Mouse (Mus musculus) lung, embryonic 16.5 days (tissue): ENCODE results near the gene Tmem220. TPM values are rescaled to one million over a fixed set of nuclear protein-coding genes. Genes with fewer than 3 reads are reported as not detected.

Source experiments
- ATAC-seq: fragments of 200-750 bp; cut with Nextera tagmentation; 2 replicates; pipeline ENCODE4 v1.8.0; 2017; ENCODE audit warnings: low read depth, mild to moderate bottlenecking, moderate library complexity
- H3K27ac ChIP-seq: fragments of 300-500 bp; sonication (generic); 2 replicates; pipeline ENCODE4 v1.5.1; 2014; ENCODE audit warnings: mild to moderate bottlenecking, control low read depth, low read length
- H3K27me3 ChIP-seq: fragments of 300-500 bp; sonication (generic); 2 replicates; pipeline ENCODE4 v1.6.1; 2014; ENCODE audit warnings: low read depth, low read length, mixed read lengths; ENCODE audit not compliant: control insufficient read depth, insufficient read depth
- H3K36me3 ChIP-seq: fragments of 300-500 bp; sonication (generic); 2 replicates; pipeline ENCODE4 v1.6.1; 2014; ENCODE audit warnings: low read length; ENCODE audit not compliant: control insufficient read depth, insufficient read depth
- H3K4me1 ChIP-seq: fragments of 300-500 bp; sonication (generic); replicated peaks from 2 replicates; pipeline ENCODE4 v1.6.1; 2014; ENCODE audit warnings: low read length, mixed read lengths; ENCODE audit not compliant: control insufficient read depth, insufficient read depth
- H3K4me2 ChIP-seq: fragments of 300-500 bp; sonication (generic); 2 replicates; pipeline ENCODE4 v1.6.1; 2014; ENCODE audit warnings: low read depth, low read length, control low read depth
- H3K4me3 ChIP-seq: fragments of 300-500 bp; sonication (generic); 2 replicates; pipeline ENCODE4 v1.5.1; 2014; ENCODE audit warnings: mild to moderate bottlenecking, low read length, control low read depth
- H3K9ac ChIP-seq: fragments of 300-500 bp; sonication (generic); 2 replicates; pipeline ENCODE4 v1.6.1; 2014; ENCODE audit warnings: low read length, control low read depth
- H3K9me3 ChIP-seq: fragments of 300-500 bp; sonication (generic); 2 replicates; pipeline ENCODE4 v1.6.1; 2016; ENCODE audit warnings: low read length; ENCODE audit not compliant: control insufficient read depth
- WGBS: fragments of 180-500 bp; shearing (Covaris S2); extraction: QIAGEN DNeasy Blood & Tissue Kit; methylation state at CpG from one replicate; pipeline ENCODE4 v1.1.7; 2014; 5-methylcytosine and 5-hydroxymethylcytosine counted together
- polyA plus RNA-seq: library from polyadenylated mRNA; unstranded; fragments of >200 nt; fragmentation: Nextera tagmentation; extraction: Ambion mirVana; gene quantifications from 2 replicates; pipeline ENCODE4 v1.2.1, GENCODE M21; 2015

Gene Tmem220
- polyA plus RNA-seq, 1 experiment from 2014 or later = 2.5 TPM

- ATAC-seq = no peak
- no peaks in the 10 kb centered on the region for H3K36me3 ChIP-seq
- H3K4me1 ChIP-seq = no peaks in the 10 kb centered on the region
- no peak overlapping the region for H3K27ac ChIP-seq
- no peaks in the 10 kb centered on the region for H3K9me3 ChIP-seq
- H3K4me3 ChIP-seq = no peak overlapping the region
- H3K9ac ChIP-seq = no peak overlapping the region
- H3K4me2 ChIP-seq = no peak overlapping the region
- no peaks in the 10 kb centered on the region for H3K27me3 ChIP-seq
- WGBS = 65% methylated on average over 2 of the region's 2 CpGs
Measured at GRCm38 (mm10) chr11:67031603-67031915, 6.6 kb downstream of the Tmem220 start.

- H3K9me3 ChIP-seq = no peaks in the 10 kb centered on the region
- no peak overlapping the region for H3K27ac ChIP-seq
- no peaks in the 10 kb centered on the region for H3K27me3 ChIP-seq
- 42% methylated on average over 4 of the region's 4 CpGs for WGBS
- no peak overlapping the region for H3K4me2 ChIP-seq
- no peaks in the 10 kb centered on the region for H3K4me1 ChIP-seq
- H3K4me3 ChIP-seq = no peak overlapping the region
- peaks cover 9% of the 10 kb centered on the region for H3K36me3 ChIP-seq
- no peak overlapping the region for H3K9ac ChIP-seq
- ATAC-seq = no peak
Measured at GRCm38 (mm10) chr11:67034775-67035485, 10.0 kb downstream of the Tmem220 start.

GRCm38 (mm10) chr11:67036229-67036628 lies 11.3 kb downstream of the Tmem220 start:
- Histone ChIP-seq H3K27me3 (no peaks in the 10 kb centered on the region), H3K27ac (no peak overlapping the region), H3K4me3 (no peak overlapping the region), H3K4me2 (no peak overlapping the region), H3K9ac (no peak overlapping the region), H3K9me3 (no peaks in the 10 kb centered on the region), H3K36me3 (peaks cover 19% of the 10 kb centered on the region), H3K4me1 (no peaks in the 10 kb centered on the region)
- WGBS = 78% methylated on average over 6 of the region's 6 CpGs
- ATAC-seq = no peak

- no peak overlapping the region for H3K4me3 ChIP-seq
- peaks cover 22% of the 10 kb centered on the region for H3K36me3 ChIP-seq
- H3K4me2 ChIP-seq = no peak overlapping the region
- 91% methylated on average over 9 of the region's 9 CpGs for WGBS
- H3K27me3 ChIP-seq = no peaks in the 10 kb centered on the region
- no peak overlapping the region for H3K9ac ChIP-seq
- H3K9me3 ChIP-seq = no peaks in the 10 kb centered on the region
- ATAC-seq = no peak
- no peak overlapping the region for H3K27ac ChIP-seq
- no peaks in the 10 kb centered on the region for H3K4me1 ChIP-seq
Measured at GRCm38 (mm10) chr11:67036892-67037291, 11.9 kb downstream of the Tmem220 start.

- WGBS = 82% methylated on average over 3 of the region's 3 CpGs
- no peak overlapping the region for H3K4me3 ChIP-seq
- H3K36me3 ChIP-seq = peaks cover 22% of the 10 kb centered on the region
- H3K9ac ChIP-seq = no peak overlapping the region
- H3K27ac ChIP-seq = no peak overlapping the region
- no peak for ATAC-seq
- no peaks in the 10 kb centered on the region for H3K27me3 ChIP-seq
- no peaks in the 10 kb centered on the region for H3K4me1 ChIP-seq
- no peak overlapping the region for H3K4me2 ChIP-seq
- H3K9me3 ChIP-seq = no peaks in the 10 kb centered on the region
Measured at GRCm38 (mm10) chr11:67039799-67040198, 14.8 kb downstream of the Tmem220 start.

GRCm38 (mm10) chr11:67040483-67040882 lies 15.5 kb downstream of the Tmem220 start:
- Histone ChIP-seq H3K4me2 (no peak overlapping the region), H3K9me3 (no peaks in the 10 kb centered on the region), H3K27ac (no peak overlapping the region), H3K4me1 (no peaks in the 10 kb centered on the region), H3K36me3 (peaks cover 22% of the 10 kb centered on the region), H3K27me3 (no peaks in the 10 kb centered on the region), H3K9ac (no peak overlapping the region), H3K4me3 (no peak overlapping the region)
- 93% methylated on average over 6 of the region's 6 CpGs for WGBS
- no peak for ATAC-seq

- Histone ChIP-seq H3K4me3 (no peak overlapping the region), H3K9ac (no peak overlapping the region), H3K27ac (no peak overlapping the region), H3K27me3 (no peaks in the 10 kb centered on the region), H3K4me1 (no peaks in the 10 kb centered on the region), H3K36me3 (peaks cover 19% of the 10 kb centered on the region), H3K4me2 (no peak overlapping the region), H3K9me3 (no peaks in the 10 kb centered on the region)
- 64% methylated on average over 8 of the region's 8 CpGs for WGBS
- no peak for ATAC-seq
Measured at GRCm38 (mm10) chr11:67043007-67043406, 18.1 kb downstream of the Tmem220 start.

- H3K36me3 ChIP-seq = peaks cover 12% of the 10 kb centered on the region; the same call in 1 of the 2 replicates
Measured at GRCm38 (mm10) chr11:67044959-67045358, 20.0 kb downstream of the Tmem220 start.

GRCm38 (mm10) chr11:67047199-67047598 lies 22.2 kb downstream of the Tmem220 start:
- H3K9me3 ChIP-seq = no peaks in the 10 kb centered on the region
- no peak overlapping the region for H3K4me3 ChIP-seq
- ATAC-seq = no peak
- WGBS = 86% methylated on average over 5 of the region's 5 CpGs
- H3K27me3 ChIP-seq = no peaks in the 10 kb centered on the region
- no peaks in the 10 kb centered on the region; the same call in 1 of the 2 replicates for H3K36me3 ChIP-seq
- no peak overlapping the region for H3K4me2 ChIP-seq
- H3K9ac ChIP-seq = no peak overlapping the region
- H3K4me1 ChIP-seq = 0 out of 2 replicates have a peak, but pooled peaks cover 2% of the 10 kb centered on the region
- no peak overlapping the region for H3K27ac ChIP-seq

More at GRCm38 (mm10) chr11:67044959-67045358, 20.0 kb downstream of the Tmem220 start:
- Histone ChIP-seq H3K4me3 (no peak overlapping the region), H3K4me1 (no peaks in the 10 kb centered on the region), H3K9ac (no peak overlapping the region), H3K4me2 (no peak overlapping the region), H3K9me3 (no peaks in the 10 kb centered on the region), H3K27ac (no peak overlapping the region), H3K27me3 (no peaks in the 10 kb centered on the region)
- WGBS = 47% methylated on average over 6 of the region's 6 CpGs
- ATAC-seq = no peak
